Mouse (Mus musculus) A20 (cell line): ENCODE data around the gene Bicdl2.

Experiments
- DNase-seq: peaks from one replicate; pipeline ENCODE4 v3.0.0-alpha.2; 2011; ENCODE audit warnings: low read depth, low spot score

Bicdl2 gene

DNA sequence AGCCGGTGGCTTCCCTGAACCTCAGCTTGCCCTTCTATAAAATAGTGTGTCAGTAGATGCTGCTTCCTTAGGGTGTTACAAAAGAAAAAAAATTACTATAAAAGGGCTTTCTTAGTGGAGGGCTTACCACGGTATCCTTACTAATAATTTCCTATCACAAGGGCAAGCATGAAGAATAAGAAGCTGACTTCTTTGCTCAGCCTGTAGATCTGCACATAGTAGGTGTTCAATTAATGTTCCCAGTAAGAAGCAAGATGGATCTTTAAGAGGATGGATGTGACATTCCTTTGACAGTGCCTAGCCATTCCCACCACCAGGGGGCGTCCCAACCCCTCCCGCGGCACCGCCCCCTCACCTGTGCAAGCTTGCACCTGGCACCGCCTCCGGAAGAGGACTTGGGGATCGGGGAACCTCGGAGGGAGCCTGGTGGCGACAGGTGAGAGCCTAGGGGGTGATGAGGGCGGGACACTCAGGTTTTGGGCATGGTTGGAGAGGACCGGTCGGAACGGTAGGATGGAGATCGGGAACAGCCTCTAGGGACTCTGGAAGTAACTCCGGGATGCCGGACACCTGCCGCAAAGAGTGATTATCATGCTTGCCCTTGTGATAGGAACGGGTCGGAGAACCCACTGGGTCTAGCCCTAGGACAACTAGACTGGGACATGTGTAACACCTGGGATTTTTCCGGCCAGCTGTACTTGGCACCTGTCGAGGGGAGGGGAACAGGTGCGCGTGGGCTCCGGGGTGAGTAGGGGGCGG, at the start of gene Bicdl2:
Gene Bicdl2, plus strand, starts transcription at position 390 of the 759 bp plus-strand sequence.
- peak; percentile 45 for DNase-seq

DNA sequence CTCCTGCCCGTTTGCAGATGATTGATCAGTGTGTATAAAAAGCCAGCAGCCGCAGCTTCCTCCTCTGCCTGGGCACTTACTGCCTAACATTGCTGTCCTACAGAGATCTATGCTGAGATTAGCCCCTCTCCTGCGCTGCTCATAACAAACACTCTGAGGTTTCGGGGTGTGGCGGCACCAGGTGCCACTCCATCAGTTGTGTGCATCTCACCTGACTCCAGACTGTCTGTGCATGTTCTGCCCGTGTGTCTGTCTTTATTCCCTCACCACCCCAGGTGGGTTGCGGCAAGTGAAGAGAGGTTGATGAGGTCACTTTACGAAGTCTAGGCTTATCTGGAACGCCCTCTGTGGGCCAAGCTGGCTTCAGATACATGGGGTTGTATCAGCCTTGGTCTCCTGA, 43.2 kb upstream of the Bicdl2 start:
- peak; percentile 63 for DNase-seq

GRCm38 (mm10) chr17:23620351-23620750, 40.0 kb upstream of the Bicdl2 start:
- DNase-seq = no peak

- no peak for DNase-seq
Measured at GRCm38 (mm10) chr17:23627813-23628212, 32.5 kb upstream of the Bicdl2 start.

DNA sequence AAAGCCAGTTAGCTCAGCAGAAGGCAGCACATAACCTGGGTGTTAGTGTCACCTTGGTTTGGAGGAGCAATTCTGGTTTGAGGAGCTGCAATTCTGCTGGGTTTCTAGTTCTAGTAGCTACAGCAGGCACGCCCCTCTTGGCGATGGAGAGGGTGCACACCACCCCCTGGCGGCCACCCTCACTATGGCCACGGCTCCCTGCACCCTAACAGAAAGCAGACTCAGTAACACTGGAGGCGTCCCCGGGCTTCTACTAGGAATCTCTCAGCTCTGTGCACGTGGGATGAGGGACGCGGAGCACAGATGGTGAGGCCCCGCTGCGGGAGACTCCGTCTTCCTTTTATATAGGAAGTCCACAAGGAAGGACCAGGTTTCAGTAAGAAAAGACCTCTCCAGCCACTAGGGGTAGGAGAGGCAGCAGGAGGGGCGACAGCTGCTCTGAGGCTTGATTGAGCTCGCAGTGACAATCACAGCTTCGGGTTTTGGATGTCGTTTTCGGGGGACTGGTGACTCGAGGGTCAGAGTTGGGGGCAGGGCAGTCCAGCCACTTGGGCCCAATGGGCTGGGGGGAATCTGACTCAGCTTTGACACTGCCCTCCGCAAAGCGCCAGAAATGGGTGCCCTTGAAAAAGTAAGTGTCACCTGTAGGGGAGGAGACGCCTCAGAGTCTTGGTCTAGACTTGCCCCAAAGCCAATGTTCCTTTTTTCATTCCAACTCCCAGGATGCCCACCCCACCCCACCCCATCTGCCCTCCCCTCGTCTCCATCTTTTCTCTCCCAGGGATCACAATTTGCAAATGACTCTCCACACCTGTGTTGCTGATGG, 29.9 kb upstream of the Bicdl2 start:
- DNase-seq = peak; percentile 81

- no peak for DNase-seq
Measured at GRCm38 (mm10) chr17:23631241-23631640, 29.1 kb upstream of the Bicdl2 start.

GRCm38 (mm10) chr17:23644613-23645495, 15.5 kb upstream of the Bicdl2 start, which contains the start of gene Mmp25:
Gene Mmp25, minus strand, starts transcription at chr17:23645277.
- DNase-seq = no peak

DNA sequence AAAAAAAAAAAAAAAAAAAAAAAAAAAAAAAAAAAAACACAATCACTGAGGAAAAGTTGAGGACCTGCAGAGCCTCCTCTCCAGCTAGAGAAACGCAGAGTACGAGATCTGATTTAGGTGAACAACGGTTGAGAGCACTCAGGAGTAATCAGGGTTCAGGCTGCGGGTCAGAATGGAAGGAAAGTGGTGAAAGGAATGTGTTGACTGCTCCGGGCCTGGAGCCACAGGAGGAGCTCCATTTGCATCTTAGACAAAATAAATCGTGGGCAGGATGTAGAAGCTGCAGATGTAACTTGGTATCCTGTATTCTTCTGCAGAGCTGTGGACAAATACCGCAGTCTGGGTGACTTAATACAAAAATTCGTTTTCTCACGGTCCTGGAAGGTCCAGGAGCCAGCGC, 14.4 kb upstream of the Bicdl2 start:
- DNase-seq = no peak

- no peak for DNase-seq
Measured at GRCm38 (mm10) chr17:23651363-23651762, 8.9 kb upstream of the Bicdl2 start.

DNA sequence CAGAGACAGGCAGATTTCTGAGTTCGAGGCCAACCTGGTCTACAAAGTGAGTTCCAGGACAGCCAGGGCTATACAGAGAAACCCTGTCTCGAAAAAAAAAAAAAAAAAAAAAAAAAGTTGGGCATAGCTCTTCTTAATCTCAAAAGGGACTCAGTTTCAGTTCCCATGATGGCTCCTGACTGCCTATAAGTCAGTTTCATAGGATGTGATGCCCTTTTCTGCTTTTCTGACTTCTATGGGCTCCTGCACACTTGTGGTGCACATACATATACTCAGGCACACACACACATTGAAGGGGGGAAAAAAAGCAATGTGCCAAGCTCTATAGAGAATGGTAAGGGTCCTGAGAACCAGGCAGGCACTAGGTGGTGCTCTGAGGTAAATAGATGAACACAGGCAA, 7.0 kb upstream of the Bicdl2 start:
- no peak for DNase-seq

DNA sequence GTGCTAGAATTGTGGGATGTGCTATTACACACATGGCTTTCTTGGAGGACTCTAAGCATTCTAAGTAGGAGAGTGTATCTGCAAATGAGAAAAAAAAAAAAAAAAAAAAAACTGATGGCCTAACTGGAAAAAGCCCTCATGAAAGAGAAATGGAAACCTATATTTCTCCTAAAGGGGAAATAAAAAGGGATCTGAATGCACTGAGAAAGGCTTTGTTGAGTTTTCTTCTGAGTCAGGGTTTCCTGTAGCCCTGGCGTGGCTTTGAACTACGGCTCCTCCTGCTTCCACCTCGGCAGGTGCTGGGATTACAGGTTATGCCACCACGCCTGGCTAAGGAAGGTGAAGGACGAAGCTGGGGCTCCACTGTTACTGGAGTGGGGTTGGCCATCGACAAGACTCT, 6.3 kb upstream of the Bicdl2 start:
- peak; percentile 41 for DNase-seq

DNA sequence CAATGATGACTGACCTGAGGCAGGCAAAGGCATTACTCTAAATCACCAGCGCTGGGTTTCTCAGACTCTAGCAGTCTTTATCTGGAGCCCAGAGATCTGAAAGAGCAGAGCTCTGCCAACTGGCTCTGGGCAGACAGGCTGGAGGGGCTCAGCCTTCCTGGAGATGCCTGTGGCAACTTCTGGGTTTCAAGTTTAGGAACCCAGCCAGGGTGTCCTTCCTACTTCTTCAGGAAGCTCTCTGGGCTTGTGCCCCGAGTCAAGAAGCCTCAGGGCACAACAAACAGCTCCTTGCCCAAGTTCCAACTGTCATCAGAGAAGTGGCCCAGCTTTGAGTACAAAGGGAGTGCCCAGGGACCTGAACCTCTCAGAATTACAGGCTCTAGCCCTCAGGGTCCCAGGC, 5.9 kb upstream of the Bicdl2 start:
- no peak for DNase-seq

DNA sequence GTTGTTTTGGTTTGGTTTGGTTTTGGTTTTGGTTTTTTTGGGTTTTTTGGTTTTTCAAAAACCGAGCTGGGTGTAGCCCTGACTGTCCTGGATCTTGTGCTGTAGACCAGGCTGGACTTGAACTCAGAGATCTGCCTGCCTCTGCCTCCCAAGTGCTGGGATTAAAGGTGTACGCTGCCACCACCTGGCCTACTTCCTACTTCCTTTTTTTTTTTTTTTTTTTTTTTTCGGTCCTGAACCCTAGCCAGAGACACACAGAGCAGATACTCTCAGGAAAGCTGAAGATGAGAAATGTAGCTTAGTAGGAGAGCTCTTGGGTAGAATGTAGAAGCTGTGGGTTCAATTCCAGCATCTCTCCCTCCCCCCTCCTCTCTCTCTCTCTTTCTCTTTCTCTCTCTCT, 1.9 kb upstream of the Bicdl2 start:
- no peak for DNase-seq

DNA sequence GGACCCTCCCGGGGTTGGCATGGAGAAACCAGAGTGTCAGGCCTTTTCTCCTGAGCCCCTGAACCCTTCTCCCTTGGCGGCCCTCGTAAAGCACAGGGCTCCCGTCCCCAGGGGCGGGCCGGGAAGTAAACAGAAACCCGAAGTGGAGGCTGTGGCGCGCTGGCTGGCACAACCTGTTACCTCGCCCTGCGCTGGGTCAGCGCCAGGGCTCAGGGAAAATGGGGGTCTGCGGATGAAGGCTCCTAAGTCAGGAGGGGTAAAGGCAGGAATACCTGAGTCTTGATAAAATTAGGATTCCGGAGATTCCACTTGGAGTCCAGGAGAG, 532 bp downstream of the Bicdl2 start:
- no peak for DNase-seq

- peak; percentile 55 for DNase-seq
Measured at GRCm38 (mm10) chr17:23661526-23661925, 1.2 kb downstream of the Bicdl2 start.

DNA sequence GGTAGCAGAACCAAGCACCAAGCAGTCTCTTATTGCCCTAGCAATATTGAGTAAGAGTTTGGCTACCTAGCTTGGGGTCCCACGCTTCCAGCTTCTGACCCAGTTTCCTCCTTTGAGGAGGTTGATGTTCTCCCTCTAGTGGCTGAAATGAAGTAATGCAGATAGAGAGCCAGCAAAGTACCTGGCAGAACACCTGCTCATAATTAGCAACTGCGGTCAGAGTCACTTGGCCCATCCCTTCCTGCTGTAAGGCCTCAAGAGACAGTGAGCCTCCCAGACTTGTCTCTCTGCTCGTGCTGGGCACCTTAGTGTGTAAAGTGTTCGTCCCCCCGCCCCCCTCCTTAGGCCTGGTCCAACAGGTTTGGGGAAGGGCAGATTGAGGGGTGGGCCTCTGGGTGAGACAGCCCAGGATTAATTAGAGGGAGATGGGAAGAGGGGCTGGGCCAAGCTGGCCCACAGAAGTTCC, 4.3 kb downstream of the Bicdl2 start:
- peak; percentile 76 for DNase-seq

GRCm38 (mm10) chr17:23665511-23665910, 5.2 kb downstream of the Bicdl2 start:
- DNase-seq = no peak

- DNase-seq = no peak
Measured at GRCm38 (mm10) chr17:23670516-23671074, 10.3 kb downstream of the Bicdl2 start.

- no peak for DNase-seq
Measured at GRCm38 (mm10) chr17:23671519-23671918, 11.2 kb downstream of the Bicdl2 start.

- peak; percentile 9 for DNase-seq
Measured at GRCm38 (mm10) chr17:23672761-23673160, 12.5 kb downstream of the Bicdl2 start.

DNA sequence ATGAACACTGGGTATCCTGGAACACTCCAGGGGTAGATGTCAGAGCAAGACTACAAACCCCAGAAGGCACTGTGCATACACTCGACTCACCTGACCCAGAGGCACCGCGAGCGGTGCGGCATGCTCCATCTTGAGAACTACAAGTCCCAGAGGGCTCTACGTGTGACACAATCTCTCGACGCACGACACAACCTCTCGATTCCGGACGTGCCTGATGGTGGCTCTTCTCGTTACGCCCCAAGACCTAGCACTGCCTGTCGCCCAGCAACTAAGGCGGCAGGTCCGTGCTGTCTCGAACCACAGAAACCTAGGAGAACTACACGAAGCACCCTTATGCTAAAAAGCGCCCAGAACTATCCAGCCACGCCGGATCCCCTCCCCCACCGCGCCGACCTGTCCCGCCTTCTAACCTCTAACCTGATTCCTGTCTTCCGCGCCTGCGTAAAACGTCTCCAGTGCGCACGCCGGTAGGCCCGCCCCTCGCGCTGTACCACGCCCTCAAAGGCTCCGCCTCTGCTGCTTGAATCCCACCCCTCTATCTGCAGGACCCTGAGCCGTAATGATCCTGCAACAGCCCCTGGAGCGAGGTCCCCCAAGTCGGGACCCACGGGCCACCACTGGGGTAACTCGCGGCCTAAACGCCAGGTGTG, 13.2 kb downstream of the Bicdl2 start, which contains the start of the genes Hcfc1r1 and Thoc6:
Gene Hcfc1r1, plus strand, starts transcription at position 173 of the 650 bp plus-strand sequence.
Gene Thoc6, minus strand, starts transcription at position 459 of the 650 bp plus-strand sequence.
- peak; percentile 98 for DNase-seq
